8 mouse cellular contexts compared by ENCODE assay signal in the genomic region with DNA sequence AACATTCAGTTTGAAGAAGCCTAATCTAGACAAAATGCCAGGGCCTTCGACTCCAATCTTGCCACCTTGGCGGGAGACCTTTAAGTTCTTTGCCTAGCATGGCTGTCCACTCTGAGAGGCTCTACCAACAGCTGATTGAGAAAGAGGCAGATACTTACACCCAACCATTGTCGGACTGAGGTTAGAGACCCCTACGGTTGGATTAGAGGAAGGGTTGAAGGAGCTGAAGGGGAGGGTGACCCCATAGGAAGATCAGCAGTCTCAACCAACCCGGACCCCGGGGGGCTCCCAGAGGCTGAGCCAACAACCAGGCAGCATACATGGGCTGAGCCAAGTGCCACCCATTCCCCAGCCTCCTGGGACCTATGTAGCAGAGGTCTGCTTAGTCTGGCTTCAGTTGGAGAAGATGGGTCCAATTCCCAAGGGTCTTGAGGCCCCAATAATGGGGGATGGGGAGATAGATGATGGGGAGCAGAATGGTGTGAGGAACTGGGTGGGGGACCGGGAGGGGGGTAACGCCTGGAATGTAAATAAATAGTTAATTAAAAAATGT. TPM values are rescaled to one million over a fixed set of nuclear protein-coding genes. Genes with fewer than 3 reads are reported as not detected.
A peak's percentile ranks its signal among the peaks of the same experiment; 100 is the strongest.
DNase-seq lines count a peak whose midpoint lies in the region; ATAC-seq and TF ChIP-seq lines count a peak whose summit lies in the region.

No protein-coding gene starts in this region.

- H3K4me3 ChIP-seq in lung, embryonic 14.5 days (ENCODE audit: low read depth, low read length) = peak overlapping the region; percentile 57
- peak overlapping the region; percentile 90 for H3K4me3 ChIP-seq in forebrain, embryonic 15.5 days
- H3K4me3 ChIP-seq in neural tube, embryonic 11.5 days (ENCODE audit: low read depth, low read length) = peak overlapping the region; percentile 71

- no peak for TF ChIP-seq CTCF in lung, embryonic 14.5 days (IDR thresholded peaks at IDR 0.05; ENCODE audit: low read depth)

- no peak overlapping the region; the same call in 1 of the 2 replicates for H3K9ac ChIP-seq in lung, embryonic 14.5 days
- H3K9ac ChIP-seq in forebrain, embryonic 15.5 days (replicated peaks) = peak overlapping the region; percentile 91; the same call in 1 of the 2 replicates
- H3K9ac ChIP-seq in neural tube, embryonic 11.5 days (ENCODE audit: low read length) = 0 out of 2 replicates have a peak overlapping the region, but pooled peaks have one; percentile 2

- no peaks in the 10 kb centered on the region for H3K36me3 ChIP-seq in lung, embryonic 14.5 days (ENCODE audit: insufficient read depth)
- no peaks in the 10 kb centered on the region for H3K36me3 ChIP-seq in forebrain, embryonic 15.5 days
- H3K36me3 ChIP-seq in neural tube, embryonic 11.5 days (ENCODE audit: control insufficient read depth, insufficient read depth, low read length) = no peaks in the 10 kb centered on the region

- H3K4me1 ChIP-seq in lung, embryonic 14.5 days (ENCODE audit: insufficient read depth) = peaks cover 4% of the 10 kb centered on the region; the same call in 1 of the 2 replicates
- peaks cover 15% of the 10 kb centered on the region for H3K4me1 ChIP-seq in forebrain, embryonic 15.5 days
- 0 out of 2 replicates have a peak, but pooled peaks cover 2% of the 10 kb centered on the region for H3K4me1 ChIP-seq in neural tube, embryonic 11.5 days (ENCODE audit: control insufficient read depth, insufficient read depth, low read length)

- DNase-seq in lung, embryonic 14.5 days = peak; percentile 17
- no peak for DNase-seq in lung, postnatal 25 days (ENCODE audit: low spot score)
- DNase-seq in cerebellum, adult 11 months = peak; percentile 27
- peak; percentile 26 for DNase-seq in kidney, postnatal 10 days
- peak; percentile 13 for DNase-seq in neural tube, embryonic 11.5 days (ENCODE audit: low spot score)
- no peak for DNase-seq in urinary bladder, postnatal 10 days (ENCODE audit: low spot score)
- no peak for DNase-seq in gastrocnemius, adult 8-10 months (ENCODE audit: low spot score in 2 of 2)

- H3K9me3 ChIP-seq in lung, embryonic 14.5 days (ENCODE audit: low read depth, low read length) = no peaks in the 10 kb centered on the region
- no peaks in the 10 kb centered on the region for H3K9me3 ChIP-seq in forebrain, embryonic 15.5 days
- no peaks in the 10 kb centered on the region for H3K9me3 ChIP-seq in neural tube, embryonic 11.5 days (ENCODE audit: control insufficient read depth, low read length)

- ATAC-seq in lung, embryonic 14.5 days (ENCODE audit: insufficient read depth) = peak; percentile 80
- peak; percentile 85 for ATAC-seq in forebrain, embryonic 15.5 days (replicated peaks)
- peak; percentile 76 for ATAC-seq in neural tube, embryonic 11.5 days (ENCODE audit: insufficient read depth, low FRiP score, low TSS enrichment)

- no peak overlapping the region for H3K27ac ChIP-seq in lung, embryonic 14.5 days (ENCODE audit: low read depth)
- H3K27ac ChIP-seq in forebrain, embryonic 15.5 days (replicated peaks) = no peak overlapping the region
- no peak overlapping the region for H3K27ac ChIP-seq in neural tube, embryonic 11.5 days (ENCODE audit: low read depth, low read length)

- 57% methylated on average over 8 of the region's 8 CpGs for WGBS in lung, embryonic 14.5 days
- 57% methylated on average over 8 of the region's 8 CpGs for WGBS in forebrain, embryonic 15.5 days
- WGBS in neural tube, embryonic 11.5 days = 70% methylated on average over 8 of the region's 8 CpGs

- peak overlapping the region; percentile 72 for H3K4me2 ChIP-seq in lung, embryonic 14.5 days
- peak overlapping the region; percentile 82 for H3K4me2 ChIP-seq in forebrain, embryonic 15.5 days (replicated peaks)
- peak overlapping the region; percentile 58 for H3K4me2 ChIP-seq in neural tube, embryonic 11.5 days (ENCODE audit: low read depth)

- no peaks in the 10 kb centered on the region for H3K27me3 ChIP-seq in lung, embryonic 14.5 days (ENCODE audit: insufficient read depth, low read length)
- H3K27me3 ChIP-seq in forebrain, embryonic 15.5 days = no peaks in the 10 kb centered on the region
- H3K27me3 ChIP-seq in neural tube, embryonic 11.5 days (ENCODE audit: control insufficient read depth, insufficient read depth, low read length) = no peaks in the 10 kb centered on the region

RNA-seq across cellular contexts. Expression of a gene that starts 0.5 kb away (rescaled TPM):
- polyA plus RNA-seq in lung, embryonic 14.5 days (2014; fragmentation: Nextera tagmentation; extraction: Ambion mirVana) = 95.2 and 116 TPM in 2 replicates
- polyA plus RNA-seq in forebrain, embryonic 15.5 days (2015; fragmentation: Nextera tagmentation; extraction: Ambion mirVana) = 104 and 114 TPM in 2 replicates
- polyA plus RNA-seq in neural tube, embryonic 11.5 days (2014; fragmentation: Nextera tagmentation; extraction: Ambion mirVana) = 114 and 122 TPM in 2 replicates
- total RNA-seq in gastrocnemius, adult 8-10 months (2022) = 10 to 100 TPM; 31.1 to 37.9 (median 37.1) TPM

RNA-seq across cellular contexts. Expression of a gene that starts 45.5 kb away (rescaled TPM):
- 79.1 and 84.1 TPM in 2 replicates for polyA plus RNA-seq in lung, embryonic 14.5 days (2014; fragmentation: Nextera tagmentation; extraction: Ambion mirVana)
- polyA plus RNA-seq in forebrain, embryonic 15.5 days (2015; fragmentation: Nextera tagmentation; extraction: Ambion mirVana) = 41.0 and 41.5 TPM in 2 replicates
- polyA plus RNA-seq in neural tube, embryonic 11.5 days (2014; fragmentation: Nextera tagmentation; extraction: Ambion mirVana) = 90.5 and 96.5 TPM in 2 replicates
- 10 to 100 TPM; 45.5 to 57.8 (median 53.1) TPM for total RNA-seq in gastrocnemius, adult 8-10 months (2022)

Comparison
In these comparisons a context has a peak if more than half of its experiments do, and no peak if none do; other contexts are left out.
1. DNase-seq: peak in lung, embryonic 14.5 days (single experiment), cerebellum, adult 11 months (single experiment), kidney, postnatal 10 days (single experiment) and neural tube, embryonic 11.5 days (single experiment); none in lung, postnatal 25 days (single experiment), urinary bladder, postnatal 10 days (single experiment) and gastrocnemius, adult 8-10 months (0 of 2).
2. Peak in every context shown above with its lines, with median percentiles within 50 percentile points of each other: ATAC-seq, H3K4me2 ChIP-seq and H3K4me3 ChIP-seq.